Mouse (Mus musculus) spleen, adult 2 months (tissue): Measurements from ENCODE around the gene Tapbp. TPM values are rescaled to one million over a fixed set of nuclear protein-coding genes. Genes with fewer than 3 reads are reported as not detected.
"Not testable (repeated sequence)": the region's sequence is repeated elsewhere in the genome, so short reads cannot be mapped to it uniquely, and the experiment has no call there.

Experiments
- DNase-seq, 2 experiments: peaks; one replicate each; pipeline versions ENCODE4 v3.0.0 to v3.0.0-alpha.2; 2012 to 2021; ENCODE audit warnings: low spot score in 2 of 2, low read depth in 1 of 2
- H3K27ac ChIP-seq: fragments of 200-500 bp; 2 replicates; pipeline ENCODE4 v1.5.1; 2012; ENCODE audit warnings: low read length, inconsistent platforms; ENCODE audit not compliant: insufficient read depth
- H3K27me3 ChIP-seq: fragments of 200-500 bp; 2 replicates; pipeline ENCODE4 v1.6.1; 2012; ENCODE audit warnings: mild to moderate bottlenecking, moderate library complexity, low read length, inconsistent platforms; ENCODE audit not compliant: control insufficient read depth, insufficient read depth
- H3K36me3 ChIP-seq: fragments of 200-500 bp; 2 replicates; pipeline ENCODE4 v1.6.1; 2012; ENCODE audit warnings: mild to moderate bottlenecking, low read length, inconsistent platforms; ENCODE audit not compliant: control insufficient read depth, insufficient read depth
- H3K4me1 ChIP-seq: fragments of 200-500 bp; 2 replicates; pipeline ENCODE4 v1.6.1; 2011; ENCODE audit warnings: inconsistent platforms; ENCODE audit not compliant: control insufficient read depth, insufficient read depth, insufficient read length
- H3K4me3 ChIP-seq: fragments of 200-500 bp; 2 replicates; pipeline ENCODE4 v1.5.1; 2011; ENCODE audit warnings: mild to moderate bottlenecking, inconsistent platforms; ENCODE audit not compliant: insufficient read depth, insufficient read length; ENCODE audit errors: extremely low read depth
- CTCF ChIP-seq: fragments of 200-500 bp; IDR thresholded peaks from 2 replicates; pipeline ENCODE4 v1.5.1; 2011; ENCODE audit warnings: mild to moderate bottlenecking, inconsistent platforms; ENCODE audit not compliant: insufficient read depth, insufficient read length, insufficient replicate concordance; ENCODE audit errors: extremely low read depth
- POLR2A ChIP-seq: fragments of 200-500 bp; IDR thresholded peaks from 2 replicates; pipeline ENCODE4 v1.6.1; 2011; ENCODE audit warnings: low read depth, low read length, inconsistent platforms
- WGBS: fragments of 180-500 bp; shearing (Covaris S2); methylation state at CpG from one replicate; pipeline ENCODE4 v1.1.7; 2018; 5-methylcytosine and 5-hydroxymethylcytosine counted together
- polyA plus RNA-seq: library from polyadenylated mRNA; depleted of rRNA; stranded (reverse); fragments of >200 nt; gene quantifications from 2 replicates; pipeline ENCODE4 v1.2.3, GENCODE M21; 2012

The Tapbp gene
- polyA plus RNA-seq, 1 experiment = 188 TPM

GRCm38 (mm10) chr17:33899642-33900041, 16.1 kb upstream of the Tapbp start:
- no peak for TF ChIP-seq CTCF
- TF ChIP-seq POLR2A = no peak
- peaks cover 6% of the 10 kb centered on the region; the same call in 1 of the 2 replicates for H3K4me1 ChIP-seq
- 59% methylated on average over 4 of the region's 4 CpGs for WGBS

GRCm38 (mm10) chr17:33900281-33900988, 15.3 kb upstream of the Tapbp start:
- no peak for DNase-seq
- no peaks in the 10 kb centered on the region for H3K36me3 ChIP-seq
- 84% methylated on average over 7 of the region's 7 CpGs for WGBS
- TF ChIP-seq CTCF (no peak), POLR2A (no peak)
- no peaks in the 10 kb centered on the region for H3K27me3 ChIP-seq
- peaks cover 6% of the 10 kb centered on the region; the same call in 1 of the 2 replicates for H3K4me1 ChIP-seq
- no peak overlapping the region for H3K27ac ChIP-seq
- no peak overlapping the region for H3K4me3 ChIP-seq

More at GRCm38 (mm10) chr17:33899642-33900041, 16.1 kb upstream of the Tapbp start:
- DNase-seq = no peak
- H3K4me3 ChIP-seq = no peak overlapping the region
- H3K27me3 ChIP-seq = no peaks in the 10 kb centered on the region
- no peak overlapping the region for H3K27ac ChIP-seq
- no peaks in the 10 kb centered on the region for H3K36me3 ChIP-seq

- 85% methylated on average over 4 of the region's 4 CpGs for WGBS
- Histone ChIP-seq H3K27me3 (no peaks in the 10 kb centered on the region), H3K27ac (no peak overlapping the region), H3K4me3 (no peak overlapping the region), H3K4me1 (peaks cover 6% of the 10 kb centered on the region; the same call in 1 of the 2 replicates), H3K36me3 (no peaks in the 10 kb centered on the region)
- TF ChIP-seq CTCF (no peak), POLR2A (no peak)
- DNase-seq = no peak
Measured at GRCm38 (mm10) chr17:33900989-33901314, 14.7 kb upstream of the Tapbp start.

GRCm38 (mm10) chr17:33901653-33902052, 14.0 kb upstream of the Tapbp start:
- TF ChIP-seq POLR2A = no peak
- TF ChIP-seq CTCF = no peak
- no peak for DNase-seq
- WGBS = 93% methylated on average over 4 of the region's 4 CpGs
- H3K4me1 ChIP-seq = peaks cover 6% of the 10 kb centered on the region; the same call in 1 of the 2 replicates
- H3K36me3 ChIP-seq = no peaks in the 10 kb centered on the region
- H3K4me3 ChIP-seq = no peak overlapping the region
- H3K27me3 ChIP-seq = no peaks in the 10 kb centered on the region
- peak overlapping the region; percentile 85 for H3K27ac ChIP-seq

- WGBS = 51% methylated on average over 4 of the region's 4 CpGs
- no peaks in the 10 kb centered on the region for H3K27me3 ChIP-seq
- peaks cover 6% of the 10 kb centered on the region; the same call in 1 of the 2 replicates for H3K4me1 ChIP-seq
- DNase-seq = no peak
- TF ChIP-seq CTCF (no peak), POLR2A (no peak)
- H3K36me3 ChIP-seq = no peaks in the 10 kb centered on the region
- peak overlapping the region; percentile 85 for H3K27ac ChIP-seq
- no peak overlapping the region for H3K4me3 ChIP-seq
Measured at GRCm38 (mm10) chr17:33902079-33902478, 13.6 kb upstream of the Tapbp start.

GRCm38 (mm10) chr17:33902491-33902890, 13.2 kb upstream of the Tapbp start:
- 13% methylated on average over 7 of the region's 7 CpGs for WGBS
- peak overlapping the region; percentile 85 for H3K27ac ChIP-seq

GRCm38 (mm10) chr17:33903911-33904651, 11.6 kb upstream of the Tapbp start:
- H3K4me3 ChIP-seq, DNase-seq, H3K4me1 ChIP-seq, H3K27me3 ChIP-seq, H3K36me3 ChIP-seq: not testable (repeated sequence)
- whole genome bisulfite sequencing = 83% methylated on average over 6 of the region's 6 CpGs
- H3K27ac ChIP-seq = peak overlapping the region; percentile 53

More at GRCm38 (mm10) chr17:33902491-33902890, 13.2 kb upstream of the Tapbp start:
- no peaks in the 10 kb centered on the region for H3K36me3 ChIP-seq
- peak in 1 of 2 experiments; percentile 20 for DNase-seq
- TF ChIP-seq POLR2A (no peak), CTCF (no peak)
- H3K4me1 ChIP-seq = peaks cover 6% of the 10 kb centered on the region; the same call in 1 of the 2 replicates
- no peak overlapping the region for H3K4me3 ChIP-seq
- no peaks in the 10 kb centered on the region for H3K27me3 ChIP-seq

- peak within 1 kb of the TSS; percentile 53; the same call in 1 of the 2 replicates for H3K27ac ChIP-seq
- not testable (repeated sequence) for H3K36me3 ChIP-seq, H3K27me3 ChIP-seq, DNase-seq, H3K4me1 ChIP-seq, H3K4me3 ChIP-seq
- WGBS = 75% methylated on average over 3 of the region's 4 CpGs
Measured at GRCm38 (mm10) chr17:33904835-33905234, 10.9 kb upstream of the Tapbp start, which contains the start of gene Platr17. TSS of gene Platr17 (plus strand) at chr17:33905135.
